Mouse (Mus musculus) layer of hippocampus, adult 9-11 months (tissue): ENCODE measurements around the gene Elmod3.
A peak's percentile ranks its signal among the peaks of the same experiment; 100 is the strongest.

Experiments used
- DNase-seq: peaks from one replicate; pipeline ENCODE4 v3.0.0; 2022

The Elmod3 gene

GRCm38 (mm10) chr6:72608662-72609184 lies 10.5 kb upstream of the Elmod3 start:
- DNase-seq: no peak

GRCm38 (mm10) chr6:72607676-72608075 lies 9.5 kb upstream of the Elmod3 start:
- DNase-seq: no peak

DNA sequence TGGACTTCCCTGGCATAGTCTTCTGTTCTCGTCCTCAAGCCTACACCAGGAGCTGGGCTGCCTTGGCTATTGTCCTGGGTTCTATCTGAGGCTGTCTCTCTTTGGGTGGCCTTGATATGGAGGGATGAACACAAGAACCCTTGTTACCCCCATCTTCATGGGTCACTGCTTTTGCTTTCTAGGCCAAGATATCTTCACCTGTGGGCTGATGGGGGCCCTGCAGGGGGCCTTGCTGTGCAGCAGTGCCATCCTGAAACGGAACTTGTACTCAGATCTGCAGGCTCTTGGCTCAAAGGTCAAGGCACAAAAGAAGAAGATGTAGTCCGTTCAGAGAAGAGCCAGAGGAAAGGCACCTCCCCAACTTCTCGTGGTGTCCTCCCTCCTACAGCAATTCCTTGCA lies 8.8 kb upstream of the Elmod3 start:
- DNase-seq: no peak

DNA sequence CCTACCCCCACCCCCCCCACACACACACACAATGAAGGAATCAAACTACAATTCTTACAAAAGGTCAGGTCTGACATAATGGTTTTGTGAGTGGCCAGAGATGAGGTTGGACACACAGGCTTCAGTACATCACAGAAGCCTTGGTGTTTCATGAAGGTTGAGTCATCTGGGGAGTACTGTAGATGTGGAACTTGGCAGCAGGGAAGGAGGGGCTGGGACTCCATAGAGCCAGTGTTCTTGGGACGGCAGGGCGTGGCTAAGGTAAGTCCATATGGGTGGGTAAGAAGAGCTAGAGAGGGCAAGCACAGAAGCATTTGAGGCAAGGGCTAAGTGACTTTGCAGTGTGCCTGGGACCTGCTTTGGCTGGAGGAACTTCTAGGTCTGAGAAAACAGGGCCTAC lies 5.9 kb upstream of the Elmod3 start:
- DNase-seq: no peak

DNA sequence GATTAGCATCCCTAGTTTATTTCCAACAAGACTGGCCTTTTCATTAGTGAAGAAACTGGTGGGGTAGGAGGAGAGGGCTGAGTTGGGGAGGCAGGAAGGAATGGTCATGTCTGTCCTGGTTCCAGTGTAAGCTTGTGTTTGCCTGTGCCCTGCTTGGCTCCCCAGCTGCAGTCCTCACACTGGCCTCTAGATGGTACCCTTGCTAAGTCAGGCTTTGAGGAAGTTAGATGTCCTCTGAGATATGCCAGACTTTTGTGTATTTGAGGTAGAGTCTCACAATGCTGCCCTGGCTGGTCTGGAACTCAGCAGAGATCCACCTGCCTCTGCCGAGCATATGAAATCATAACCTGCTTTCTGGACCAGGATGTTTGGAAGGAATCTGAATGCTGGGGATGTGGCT lies 3.5 kb upstream of the Elmod3 start:
- peak; percentile 76 for DNase-seq

DNA sequence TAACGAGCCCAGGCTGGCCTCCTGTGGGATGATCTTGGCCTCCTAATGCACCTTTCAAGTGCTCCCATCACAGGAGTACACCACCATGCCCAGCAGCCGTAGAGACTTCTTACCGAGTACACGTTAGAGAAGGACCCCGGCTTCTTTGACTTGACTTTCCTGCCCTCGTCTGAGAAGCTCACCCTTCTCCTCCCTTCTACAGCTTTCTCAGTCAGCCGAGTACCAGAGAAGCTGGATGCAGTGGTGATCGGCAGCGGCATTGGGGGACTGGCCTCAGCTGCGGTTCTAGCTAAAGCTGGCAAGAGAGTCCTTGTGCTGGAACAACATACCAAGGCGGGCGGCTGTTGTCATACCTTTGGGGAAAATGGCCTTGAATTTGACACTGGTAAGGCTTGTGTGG lies 2.6 kb upstream of the Elmod3 start:
- DNase-seq: no peak

DNA sequence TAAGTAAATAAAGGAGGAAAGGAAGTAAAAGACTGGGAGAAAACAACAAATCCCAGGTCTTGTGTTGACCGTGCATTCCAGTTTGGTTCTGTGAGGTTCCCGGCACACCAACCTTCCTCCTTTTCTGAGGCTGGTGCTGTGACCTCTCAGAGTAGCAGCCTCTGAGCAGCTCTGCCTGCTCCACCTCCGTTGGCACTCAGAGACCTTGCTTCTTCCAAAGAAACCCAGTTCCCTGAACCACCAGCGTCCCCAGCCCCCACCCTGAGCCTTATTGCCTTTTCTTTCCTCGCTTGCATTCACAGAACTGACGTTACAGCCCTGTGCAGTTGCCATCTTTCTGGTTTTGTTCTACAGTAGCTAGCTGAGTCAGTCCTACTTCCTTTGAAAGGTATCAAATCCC lies 2.0 kb upstream of the Elmod3 start:
- no peak for DNase-seq

DNA sequence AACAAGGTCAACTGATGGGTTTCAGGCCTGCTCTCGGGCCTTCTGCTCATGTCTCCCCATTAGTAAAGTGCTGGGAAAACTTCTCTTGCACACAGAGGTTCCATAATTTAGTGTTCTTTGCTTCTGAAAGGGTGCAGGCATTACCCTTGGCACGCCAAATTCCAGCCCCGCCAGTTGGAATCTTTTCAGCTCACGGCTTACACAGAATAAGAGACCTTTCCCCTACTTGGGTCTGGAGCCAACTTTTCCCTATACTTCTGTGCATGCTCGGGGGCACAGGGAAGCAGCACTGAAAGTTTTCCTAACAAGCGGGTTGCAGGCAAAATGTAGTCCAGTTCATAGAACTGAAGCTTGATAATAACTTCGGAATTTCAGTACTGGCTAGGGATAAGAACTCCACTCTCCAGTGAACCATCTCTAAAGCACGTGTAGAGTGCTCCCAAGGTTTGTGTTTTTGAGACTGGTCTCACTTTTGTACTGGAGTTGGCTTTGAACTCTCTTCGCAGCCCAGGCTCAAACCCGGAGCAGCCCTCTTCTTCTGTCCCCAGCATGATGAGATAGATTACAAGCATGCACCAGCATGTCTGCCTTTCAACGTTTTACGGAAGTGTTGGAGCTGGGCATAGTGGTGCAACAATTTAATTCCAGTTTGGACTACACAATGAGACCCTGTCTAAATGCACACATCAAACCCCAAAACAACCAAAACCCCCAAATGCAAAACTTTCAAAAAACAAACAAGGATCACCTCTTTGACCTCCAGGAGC lies 761 bp upstream of the Elmod3 start:
- peak; percentile 45 for DNase-seq

DNA sequence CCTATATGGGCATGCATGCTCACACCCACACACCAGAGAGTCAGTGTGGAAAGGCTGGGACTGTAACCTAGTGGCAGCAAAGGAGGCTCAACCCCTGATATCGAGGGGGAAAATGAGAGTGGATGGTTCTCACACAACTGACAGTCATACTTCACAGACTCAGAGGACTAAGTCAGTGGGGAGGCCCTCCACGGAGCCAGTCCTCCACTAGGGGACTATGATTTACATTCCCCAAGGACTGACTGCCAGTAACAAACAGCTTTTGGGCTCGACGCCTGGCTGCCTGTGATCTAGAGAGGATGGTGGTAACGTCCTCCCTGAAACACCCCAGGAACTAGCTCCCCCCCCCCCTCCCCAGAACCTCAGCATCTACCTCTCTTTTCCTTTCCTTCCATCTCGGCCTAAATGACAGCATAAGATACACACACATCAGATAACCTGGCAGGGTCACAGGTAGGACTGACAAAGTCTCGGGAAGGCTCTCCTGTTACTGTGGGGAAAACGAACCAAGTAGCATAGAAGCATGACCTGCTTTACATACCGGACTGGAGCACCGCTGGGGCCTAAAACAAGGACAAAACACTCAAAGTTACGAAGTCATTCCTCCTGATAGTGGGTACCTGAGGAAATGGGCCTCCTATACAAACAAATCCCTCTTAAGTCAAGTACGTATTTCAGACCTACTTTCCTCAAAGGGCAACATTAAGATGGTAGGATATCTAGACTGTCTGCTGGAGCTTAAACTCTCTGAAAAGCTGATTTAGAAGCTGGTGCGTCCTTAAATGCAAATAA lies 934 bp downstream of the Elmod3 start:
- DNase-seq: peak; percentile 33

- DNase-seq: no peak
Measured at GRCm38 (mm10) chr6:72593914-72594313, 4.3 kb downstream of the Elmod3 start.

GRCm38 (mm10) chr6:72593011-72593803 lies 5.0 kb downstream of the Elmod3 start:
- peak; percentile 52 for DNase-seq

GRCm38 (mm10) chr6:72590111-72590510 lies 8.1 kb downstream of the Elmod3 start:
- no peak for DNase-seq

DNA sequence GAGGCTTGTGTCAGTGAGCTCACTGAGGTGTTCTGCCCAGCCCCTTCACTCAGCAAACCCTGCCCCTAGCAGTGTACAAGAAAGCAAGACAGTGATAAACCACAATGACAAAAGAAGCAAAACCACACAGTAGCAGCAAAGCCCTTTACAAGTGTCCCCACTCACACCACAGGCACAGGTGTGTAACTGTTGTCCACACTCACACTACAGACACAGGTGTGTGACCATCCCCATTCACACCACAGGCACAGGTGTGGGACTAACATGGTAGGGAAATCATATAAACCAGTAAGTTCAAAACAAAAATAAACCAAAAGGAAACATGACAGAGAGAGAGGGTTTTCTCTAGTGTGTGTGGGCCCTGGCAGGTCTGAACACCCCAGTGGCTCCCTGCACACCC lies 9.9 kb downstream of the Elmod3 start:
- no peak for DNase-seq

DNA sequence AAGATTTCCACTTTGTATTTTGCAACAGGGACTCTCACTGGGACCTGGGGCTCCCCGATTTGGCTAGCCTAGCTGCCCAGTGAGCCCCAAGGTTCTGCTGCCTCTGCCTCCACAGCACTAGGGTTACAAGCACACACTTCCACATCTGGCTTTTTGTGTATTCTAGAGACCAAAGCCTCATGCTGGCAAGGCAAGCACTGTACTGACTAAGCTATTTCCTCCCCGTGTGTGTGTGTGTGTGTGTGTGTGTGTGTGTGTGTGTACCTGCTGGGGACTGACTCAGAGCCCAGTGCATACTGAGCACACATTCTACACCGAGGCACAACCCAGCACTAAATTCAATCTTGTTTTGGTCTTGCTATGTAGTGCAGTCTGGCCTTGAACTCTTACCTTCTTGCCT lies 11.5 kb downstream of the Elmod3 start:
- no peak for DNase-seq

GRCm38 (mm10) chr6:72584154-72584553 lies 14.1 kb downstream of the Elmod3 start:
- no peak for DNase-seq

DNA sequence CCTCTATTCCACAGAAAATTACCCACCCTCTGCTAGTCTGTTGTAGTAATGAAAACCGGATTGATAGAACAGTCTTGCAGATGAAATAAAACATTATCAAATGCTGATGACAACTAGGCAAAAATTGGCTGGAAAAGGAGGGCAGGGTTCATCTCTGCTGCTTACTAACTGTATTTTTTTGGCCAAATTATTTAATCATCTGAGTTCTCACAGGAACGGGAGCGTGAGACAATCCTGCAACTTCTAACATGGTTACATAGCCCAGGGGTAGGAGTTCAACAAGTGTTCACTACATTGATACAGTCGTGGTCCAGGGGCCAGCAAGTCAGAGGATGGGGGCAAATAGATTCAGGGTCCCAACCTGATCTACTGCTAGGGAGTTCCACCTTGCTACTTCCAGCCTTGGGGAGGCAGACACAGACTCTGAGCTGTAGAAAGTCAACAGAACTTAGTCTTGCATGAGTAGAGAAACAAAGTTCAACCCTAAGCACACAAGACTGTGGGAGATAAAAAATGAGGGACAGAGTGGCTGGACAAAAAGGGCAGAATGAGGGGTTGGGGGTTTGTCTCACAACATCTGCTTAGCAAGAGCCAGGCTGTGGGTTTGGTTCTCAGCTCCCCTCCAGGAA lies 14.9 kb downstream of the Elmod3 start:
- DNase-seq: no peak

- no peak for DNase-seq
Measured at GRCm38 (mm10) chr6:72581625-72582382, 16.4 kb downstream of the Elmod3 start.

DNA sequence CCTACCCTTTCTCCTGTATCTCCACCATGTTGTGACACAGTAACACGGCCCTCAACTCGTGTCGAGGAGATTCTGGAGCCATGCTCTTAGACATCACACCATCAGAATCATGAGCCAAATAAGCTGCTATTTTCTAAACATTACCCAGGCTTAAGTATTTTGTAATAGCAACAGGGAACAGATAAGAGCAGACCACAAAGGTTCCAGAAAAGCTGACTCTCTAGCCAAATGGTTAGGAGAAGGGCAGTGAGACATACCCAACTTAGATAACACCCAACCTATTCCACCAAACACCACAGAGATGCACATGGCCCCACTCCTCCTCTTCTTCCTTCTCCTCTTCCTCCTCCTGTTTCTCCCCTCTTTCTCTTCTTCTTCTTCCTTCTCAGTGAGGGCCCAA lies 22.2 kb downstream of the Elmod3 start:
- DNase-seq: no peak

GRCm38 (mm10) chr6:72571826-72572225 lies 26.4 kb downstream of the Elmod3 start:
- DNase-seq: no peak

GRCm38 (mm10) chr6:72570644-72571397 lies 27.4 kb downstream of the Elmod3 start:
- DNase-seq: peak; percentile 77

GRCm38 (mm10) chr6:72568736-72569135 lies 29.5 kb downstream of the Elmod3 start:
- no peak for DNase-seq
